Mouse (Mus musculus): ENCODE measurements around the gene Nat8f5.

DNA sequence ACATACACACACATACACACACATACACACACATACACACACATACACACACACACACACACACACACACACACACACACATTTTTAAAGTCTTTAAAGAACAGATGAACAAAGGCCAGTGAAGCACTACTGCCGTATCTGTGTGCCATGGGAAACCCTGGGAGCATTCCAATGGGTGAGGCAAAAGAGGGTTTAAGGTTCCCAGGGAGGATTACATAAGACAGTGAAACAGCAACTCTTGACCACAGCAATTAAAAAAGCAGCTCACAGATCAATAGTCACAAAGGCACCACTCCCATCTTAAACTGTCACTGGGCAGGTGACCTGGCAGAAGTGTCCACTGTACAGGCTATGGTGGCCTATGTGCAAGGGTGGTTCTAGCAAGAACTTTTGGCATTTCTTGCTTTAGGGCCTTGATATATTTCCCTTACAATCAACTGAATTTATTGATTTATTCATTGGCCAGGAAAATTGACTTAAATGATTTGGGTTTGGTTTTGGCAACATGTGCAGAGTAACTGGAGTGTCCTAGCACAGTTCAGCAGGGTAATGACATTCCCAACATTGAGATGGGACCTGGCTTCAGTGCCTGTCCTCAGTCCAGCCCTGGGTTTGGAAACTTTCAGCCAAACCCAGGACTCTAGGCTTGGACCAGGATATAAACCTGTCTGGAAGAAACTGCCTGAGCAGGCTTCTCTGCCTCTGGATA lies 2.8 kb upstream of the Nat8f5 start:
- TF ChIP-seq CTCF (IDR thresholded peaks at IDR 0.05; ENCODE audit: insufficient read depth, low read length): no peak
- no peak for TF ChIP-seq POLR2A (IDR thresholded peaks at IDR 0.05; ENCODE audit: borderline replicate concordance, extremely low read depth, low read depth, low read length)
